Mouse (Mus musculus): ENCODE results near the gene Mcm5.

Gene Mcm5

DNA sequence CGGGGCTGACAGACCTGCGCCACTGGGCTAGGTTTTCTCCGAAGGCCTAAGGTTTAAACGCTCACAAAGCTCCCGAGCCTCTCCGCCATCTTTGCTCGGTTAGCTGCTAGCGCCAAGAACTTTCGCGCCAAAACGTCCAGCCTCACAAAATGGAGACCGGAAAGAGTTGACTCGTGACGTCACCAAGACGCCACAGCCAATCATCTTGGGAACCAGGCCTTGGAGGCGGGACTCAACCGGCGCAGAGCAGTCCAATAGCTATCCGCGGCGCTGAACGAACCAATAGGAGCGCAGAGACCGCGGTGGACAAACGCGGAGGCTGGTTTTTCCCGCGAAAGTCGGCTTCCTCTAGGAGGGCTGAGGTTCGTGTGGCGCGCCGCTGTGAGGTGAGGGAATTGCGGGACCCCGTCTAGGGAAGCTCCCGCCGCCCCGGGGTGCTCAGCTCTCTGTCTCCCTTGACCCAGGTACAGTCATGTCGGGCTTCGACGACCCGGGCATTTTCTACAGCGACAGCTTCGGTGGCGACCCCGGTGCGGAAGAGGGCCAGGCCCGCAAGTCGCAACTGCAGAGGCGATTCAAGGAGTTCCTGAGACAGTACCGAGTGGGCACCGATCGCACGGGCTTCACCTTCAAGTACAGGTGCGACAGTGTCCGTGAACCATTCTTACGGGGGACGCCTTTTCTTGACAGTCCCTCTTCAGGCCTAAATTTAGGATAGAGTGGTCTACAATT, at the start of gene Mcm5:
TSS of gene Mcm5 (plus strand) at position 334 of the 732 bp plus-strand sequence.
- peak; percentile 99 for DNase-seq (ENCODE audit: low spot score in 2 of 2)

DNA sequence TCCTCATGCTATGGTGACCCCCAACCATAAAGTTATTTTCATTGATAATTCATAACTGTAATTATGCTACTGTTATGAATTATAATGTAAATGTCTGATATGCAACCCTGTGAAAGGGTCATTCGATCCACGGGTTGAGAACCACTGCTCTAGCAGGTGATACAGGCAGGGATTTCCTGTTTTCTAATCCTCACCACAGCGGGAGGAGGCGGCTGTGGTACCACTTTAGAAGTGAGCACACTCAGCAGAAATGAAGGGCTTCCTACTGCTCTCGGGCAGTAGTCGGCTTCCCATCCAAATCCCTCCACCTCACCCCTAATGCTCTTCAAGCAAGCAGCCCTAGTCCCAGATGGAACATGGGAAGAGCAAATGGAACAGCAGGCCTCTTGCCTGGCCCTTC, 49.3 kb upstream of the Mcm5 start:
- no peak for DNase-seq (ENCODE audit: low spot score in 2 of 2)

- no peak for DNase-seq (ENCODE audit: low spot score in 2 of 2)
These were observed 48.6 kb upstream of the Mcm5 start for GRCm38 (mm10) chr8:75060815-75061214.

DNA sequence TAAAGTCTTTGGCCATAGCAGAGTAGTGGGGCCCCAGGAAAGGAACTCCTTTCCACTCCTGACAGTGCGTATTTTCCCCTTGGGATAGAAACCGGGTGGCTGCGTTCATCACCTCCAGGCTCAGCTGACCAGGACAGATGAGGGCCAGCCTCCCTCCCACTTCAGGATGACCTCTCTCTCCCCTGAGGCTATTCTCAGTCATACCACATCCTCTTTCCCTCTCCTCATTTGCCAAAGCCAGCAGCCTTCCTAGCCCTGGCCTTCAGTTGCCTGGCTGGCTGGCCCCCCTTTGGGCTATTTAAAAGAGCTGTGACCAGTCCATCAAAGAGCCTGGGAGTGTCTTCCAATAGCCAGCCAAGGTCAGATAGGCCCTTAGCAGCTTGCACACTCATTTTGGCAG, 46.1 kb upstream of the Mcm5 start:
- DNase-seq (ENCODE audit: low spot score in 2 of 2), result no peak

DNA sequence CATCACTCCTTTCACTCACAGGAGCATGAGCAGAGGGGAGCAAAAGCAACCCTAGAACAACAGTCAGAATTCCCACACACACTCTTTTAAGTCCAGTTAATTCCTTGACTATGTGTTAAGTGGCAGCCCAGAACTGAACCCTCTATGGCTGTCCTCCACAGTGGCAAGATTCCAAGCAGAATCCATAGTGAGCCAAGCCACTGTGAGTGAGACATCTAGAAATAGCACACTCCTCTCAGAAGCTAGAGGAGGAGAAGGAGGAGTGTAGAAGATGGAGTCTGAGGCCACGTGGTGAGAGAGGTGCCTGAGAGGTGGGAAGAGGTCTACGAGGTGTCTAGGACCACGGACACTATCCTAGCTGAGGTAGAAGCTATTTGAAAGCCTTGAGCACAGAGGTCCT, 44.6 kb upstream of the Mcm5 start:
- no peak for DNase-seq (ENCODE audit: low spot score in 2 of 2)

DNA sequence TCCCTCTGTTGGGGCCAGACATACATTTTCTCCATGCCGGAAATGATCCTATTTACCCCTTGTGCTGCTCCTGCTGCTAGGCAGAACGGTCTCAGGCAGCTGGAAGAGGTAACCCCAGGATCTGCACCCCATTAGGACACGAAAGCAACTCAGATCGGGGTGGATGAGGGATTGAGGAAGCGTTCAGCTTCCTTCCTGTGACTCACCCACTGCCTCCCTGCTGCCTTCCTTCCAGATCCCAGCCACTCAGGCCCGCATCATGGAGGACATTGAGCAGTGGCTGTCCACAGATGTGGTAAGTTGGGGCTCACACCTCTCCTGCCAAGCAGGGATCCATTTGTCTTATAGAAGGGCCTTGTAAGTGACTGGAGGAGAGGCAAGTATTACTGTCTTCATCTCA, 42.1 kb upstream of the Mcm5 start:
- no peak for DNase-seq (ENCODE audit: low spot score in 2 of 2)

DNA sequence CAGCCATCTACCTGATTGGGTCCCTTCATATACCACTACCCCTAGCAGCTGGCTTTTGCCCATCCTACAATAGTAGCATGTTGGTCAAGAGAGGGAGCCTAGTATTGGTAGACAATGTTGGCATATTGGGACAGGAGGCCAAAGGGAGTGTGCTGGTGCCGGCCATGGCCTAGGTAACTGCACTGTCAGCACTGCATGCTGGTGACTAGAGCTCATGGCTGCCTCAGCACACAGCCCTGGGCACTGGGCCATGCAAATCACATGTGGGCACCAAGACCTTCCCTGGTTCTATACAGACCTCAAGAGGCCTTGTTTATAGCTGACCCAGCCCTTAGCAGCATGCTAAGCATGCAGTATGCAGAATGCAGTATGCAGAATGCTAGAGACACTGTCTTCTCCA, 39.1 kb upstream of the Mcm5 start:
- DNase-seq (ENCODE audit: low spot score in 2 of 2), result no peak

GRCm38 (mm10) chr8:75071627-75072346, 37.6 kb upstream of the Mcm5 start:
- peak; percentile 66 to 82 for DNase-seq (ENCODE audit: low spot score in 2 of 2)

- DNase-seq (ENCODE audit: low spot score in 2 of 2), result no peak
These were observed 34.5 kb upstream of the Mcm5 start for GRCm38 (mm10) chr8:75074876-75075275.

DNA sequence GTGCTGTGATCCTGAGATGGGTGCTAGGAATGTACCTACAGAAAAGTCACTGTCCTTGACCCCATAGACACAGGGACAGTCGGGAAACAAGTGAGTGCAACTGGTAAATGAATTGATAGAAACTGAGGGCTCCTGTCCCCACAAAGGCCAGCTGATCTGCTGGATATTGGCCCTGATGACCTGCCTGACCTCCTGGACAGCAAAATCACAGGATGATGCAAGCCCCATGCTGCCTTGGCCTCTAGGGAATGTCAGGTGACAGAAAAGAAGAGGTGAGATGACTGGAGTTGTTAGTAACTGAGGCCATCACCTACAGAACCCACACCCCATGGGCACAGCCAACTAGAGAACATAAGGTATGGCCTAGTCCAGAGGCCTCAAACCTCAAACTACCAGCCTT, 31.2 kb upstream of the Mcm5 start:
- no peak for DNase-seq (ENCODE audit: low spot score in 2 of 2)

GRCm38 (mm10) chr8:75078851-75079250, 30.5 kb upstream of the Mcm5 start:
- DNase-seq (ENCODE audit: low spot score in 2 of 2), result no peak

- DNase-seq (ENCODE audit: low spot score in 2 of 2), result no peak
These were observed 27.9 kb upstream of the Mcm5 start for GRCm38 (mm10) chr8:75081364-75082040.

- no peak for DNase-seq (ENCODE audit: low spot score in 2 of 2)
These were observed 27.1 kb upstream of the Mcm5 start for GRCm38 (mm10) chr8:75082181-75082805.

DNA sequence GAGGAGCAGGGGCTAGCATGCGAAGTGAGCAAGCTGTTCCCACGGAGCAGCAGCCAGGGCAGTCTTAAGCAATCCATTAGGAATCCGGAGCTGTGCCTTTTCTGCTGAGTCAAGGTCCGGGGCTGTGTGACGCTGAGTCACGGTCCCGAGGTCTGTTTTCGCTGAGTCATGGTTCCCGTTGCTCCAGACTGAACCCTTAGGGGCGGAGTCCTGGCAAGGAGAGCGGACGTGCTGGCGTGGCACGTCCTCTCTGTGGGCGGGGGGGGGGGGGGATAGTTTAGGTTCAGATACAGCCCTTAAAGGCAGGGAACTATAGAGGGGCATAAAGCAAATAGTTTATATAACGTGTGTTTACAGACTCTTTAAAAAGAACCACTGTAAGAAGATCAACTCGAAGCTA, 25.5 kb upstream of the Mcm5 start:
- DNase-seq (ENCODE audit: low spot score in 2 of 2), result peak; percentile 92 to 94

GRCm38 (mm10) chr8:75084382-75085064, 24.8 kb upstream of the Mcm5 start:
- DNase-seq (ENCODE audit: low spot score in 2 of 2), result no peak

GRCm38 (mm10) chr8:75086002-75086401, 23.4 kb upstream of the Mcm5 start:
- no peak for DNase-seq (ENCODE audit: low spot score in 2 of 2)

GRCm38 (mm10) chr8:75087127-75087526, 22.2 kb upstream of the Mcm5 start:
- no peak for DNase-seq (ENCODE audit: low spot score in 2 of 2)

- DNase-seq (ENCODE audit: low spot score in 2 of 2), result peak; percentile 72 to 78
These were observed 20.1 kb upstream of the Mcm5 start for GRCm38 (mm10) chr8:75088989-75089881.

- DNase-seq (ENCODE audit: low spot score in 2 of 2), result no peak
These were observed 18.5 kb upstream of the Mcm5 start for GRCm38 (mm10) chr8:75090781-75091365.
